Mouse (Mus musculus) forebrain, postnatal 0 days (tissue): ENCODE measurements around the gene Yipf3. TPM values are rescaled to one million over a fixed set of nuclear protein-coding genes. Genes with fewer than 3 reads are reported as not detected.

Experiments used
- ATAC-seq: fragments of 200-750 bp; cut with Nextera tagmentation; 2 replicates; pipeline ENCODE4 v1.8.0; 2017; ENCODE audit warnings: mild to moderate bottlenecking, moderate library complexity
- DNase-seq: peaks from one replicate; pipeline ENCODE4 v3.0.0-alpha.2; 2015
- H3K27ac ChIP-seq: fragments of 300-500 bp; sonication (generic); 2 replicates; pipeline ENCODE4 v1.5.1; 2014; ENCODE audit warnings: low read depth, mild to moderate bottlenecking, antibody characterized with exemption, low read length, moderate library complexity, mixed read lengths
- H3K27me3 ChIP-seq: fragments of 300-500 bp; sonication (generic); 2 replicates; pipeline ENCODE4 v1.6.1; 2014; ENCODE audit warnings: mild to moderate bottlenecking, low read length, mixed read lengths; ENCODE audit not compliant: insufficient read depth
- H3K36me3 ChIP-seq: fragments of 300-500 bp; sonication (generic); 2 replicates; pipeline ENCODE4 v1.6.1; 2014; ENCODE audit warnings: mild to moderate bottlenecking, moderate library complexity; ENCODE audit not compliant: insufficient read depth
- H3K4me1 ChIP-seq: fragments of 300-500 bp; sonication (generic); 2 replicates; pipeline ENCODE4 v1.6.1; 2014; ENCODE audit warnings: antibody characterized with exemption; ENCODE audit not compliant: insufficient read depth
- H3K4me2 ChIP-seq: fragments of 300-500 bp; sonication (generic); 2 replicates; pipeline ENCODE4 v1.6.1; 2014; ENCODE audit warnings: low read depth, mild to moderate bottlenecking, moderate library complexity
- H3K4me3 ChIP-seq: fragments of 300-500 bp; sonication (generic); 2 replicates; pipeline ENCODE4 v1.5.1; 2014; ENCODE audit warnings: low read depth, low read length, mixed read lengths
- H3K9ac ChIP-seq: fragments of 300-500 bp; sonication (generic); 2 replicates; pipeline ENCODE4 v1.6.1; 2014; ENCODE audit warnings: mild to moderate bottlenecking
- H3K9me3 ChIP-seq: fragments of 300-500 bp; sonication (generic); 2 replicates; pipeline ENCODE4 v1.6.1; 2016; ENCODE audit warnings: low read length
- CTCF ChIP-seq: sonication (generic); IDR thresholded peaks from 2 replicates; pipeline ENCODE4 v1.5.1; 2016; ENCODE audit warnings: antibody characterized with exemption, control low read depth, low read depth
- WGBS: fragments of 180-500 bp; shearing (Covaris S2); extraction: QIAGEN DNeasy Blood & Tissue Kit; methylation state at CpG from one replicate; pipeline ENCODE4 v1.1.7; 2014; 5-methylcytosine and 5-hydroxymethylcytosine counted together
- polyA plus RNA-seq: library from polyadenylated mRNA; unstranded; fragments of >200 nt; fragmentation: Nextera tagmentation; extraction: Ambion mirVana; gene quantifications from 2 replicates; pipeline ENCODE4 v1.2.1, GENCODE M21; 2015
- total RNA-seq: library from RNA; depleted of rRNA; stranded (reverse); fragments of >200 nt; gene quantifications from 2 replicates; pipeline ENCODE4 v1.2.3, GENCODE M21; 2014

Gene Yipf3
- total and polyA plus RNA-seq, 2 experiments from 2014 or later = 16.1 to 74.2 TPM

GRCm38 (mm10) chr17:46266986-46267385 is 19.1 kb downstream of the Yipf3 start:
- no peak for ATAC-seq
- Histone ChIP-seq H3K27ac (no peak overlapping the region), H3K4me3 (no peak overlapping the region), H3K9ac (no peak overlapping the region), H3K36me3 (peaks cover 29% of the 10 kb centered on the region), H3K9me3 (no peaks in the 10 kb centered on the region), H3K4me1 (no peaks in the 10 kb centered on the region), H3K27me3 (no peaks in the 10 kb centered on the region), H3K4me2 (no peak overlapping the region)
- no peak for DNase-seq
- WGBS = 81% methylated on average over 6 of the region's 6 CpGs
- TF ChIP-seq CTCF = no peak

- WGBS = 88% methylated on average over 7 of the region's 7 CpGs
- H3K27ac ChIP-seq = no peak overlapping the region
These were observed 19.6 kb downstream of the Yipf3 start for GRCm38 (mm10) chr17:46267511-46267910.

GRCm38 (mm10) chr17:46268026-46268720 is 20.3 kb downstream of the Yipf3 start:
- no peak for TF ChIP-seq CTCF
- no peaks in the 10 kb centered on the region for H3K4me1 ChIP-seq
- H3K9me3 ChIP-seq = no peaks in the 10 kb centered on the region
- H3K36me3 ChIP-seq = peaks cover 22% of the 10 kb centered on the region
- H3K27me3 ChIP-seq = no peaks in the 10 kb centered on the region
- ATAC-seq (no peak), DNase-seq (no peak)
- H3K4me3 ChIP-seq = no peak overlapping the region
- no peak overlapping the region for H3K27ac ChIP-seq
- no peak overlapping the region for H3K9ac ChIP-seq
- WGBS = 85% methylated on average over 10 of the region's 10 CpGs
- H3K4me2 ChIP-seq = no peak overlapping the region

More at GRCm38 (mm10) chr17:46267511-46267910, 19.6 kb downstream of the Yipf3 start:
- no peak for DNase-seq
- ATAC-seq = no peak
- Histone ChIP-seq H3K4me3 (no peak overlapping the region), H3K9ac (no peak overlapping the region), H3K4me2 (no peak overlapping the region), H3K4me1 (no peaks in the 10 kb centered on the region), H3K9me3 (no peaks in the 10 kb centered on the region), H3K36me3 (peaks cover 25% of the 10 kb centered on the region), H3K27me3 (no peaks in the 10 kb centered on the region)
- TF ChIP-seq CTCF = no peak

DNA sequence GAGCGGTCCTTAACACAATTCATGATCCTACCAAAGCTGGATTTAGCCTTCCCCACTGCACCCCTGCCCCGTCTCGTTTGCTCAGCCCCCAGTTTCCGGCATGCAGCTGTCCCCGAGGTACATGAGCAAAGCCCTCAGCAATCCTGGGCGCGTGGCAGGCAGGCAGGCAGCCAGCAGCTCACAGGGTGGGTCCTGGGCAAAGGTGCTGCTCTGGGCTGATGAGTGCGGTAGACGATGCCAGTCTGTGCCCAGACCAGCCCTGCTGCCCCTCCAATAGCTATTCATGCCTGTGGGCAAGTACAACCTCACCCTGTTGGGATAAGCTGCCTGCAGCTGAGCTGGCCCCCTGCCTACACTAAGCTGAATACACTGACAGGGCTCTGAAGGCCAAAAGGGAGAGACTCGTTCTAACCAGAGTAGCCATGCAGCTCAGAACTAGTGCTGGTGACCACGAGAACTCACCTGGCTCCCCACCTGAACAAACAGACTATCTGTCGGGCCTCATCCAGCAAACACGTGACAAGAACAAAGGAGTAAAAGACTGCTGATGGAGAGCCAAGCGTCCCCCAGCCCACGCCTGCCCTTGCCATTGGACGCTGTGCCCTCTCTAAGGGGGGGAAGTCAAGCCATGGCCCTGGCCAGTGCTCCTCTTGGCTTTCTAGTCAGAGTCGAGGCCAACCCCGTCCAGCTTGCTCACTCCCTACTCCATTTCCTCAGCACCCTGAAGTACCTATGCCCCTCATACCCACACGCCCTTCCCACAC is 22.1 kb downstream of the Yipf3 start:
- no peak for TF ChIP-seq CTCF
- DNase-seq = no peak

GRCm38 (mm10) chr17:46272058-46272457 is 24.2 kb downstream of the Yipf3 start:
- no peak overlapping the region for H3K4me3 ChIP-seq
- no peaks in the 10 kb centered on the region for H3K9me3 ChIP-seq
- peaks cover 7% of the 10 kb centered on the region; the same call in 1 of the 2 replicates for H3K36me3 ChIP-seq
- H3K27me3 ChIP-seq = no peaks in the 10 kb centered on the region
- no peak for DNase-seq
- 81% methylated on average over 2 of the region's 2 CpGs for WGBS
- ATAC-seq = no peak
- no peak overlapping the region for H3K4me2 ChIP-seq
- H3K27ac ChIP-seq = no peak overlapping the region
- TF ChIP-seq CTCF = no peak
- no peaks in the 10 kb centered on the region for H3K4me1 ChIP-seq
- H3K9ac ChIP-seq = no peak overlapping the region

More for the DNA sequence above, 22.1 kb downstream of the Yipf3 start:
- no peak; the same call in 1 of the 2 replicates for ATAC-seq
- H3K27me3 ChIP-seq = no peaks in the 10 kb centered on the region
- H3K4me1 ChIP-seq = no peaks in the 10 kb centered on the region
- no peak overlapping the region for H3K27ac ChIP-seq
- H3K4me3 ChIP-seq = no peak overlapping the region
- H3K9ac ChIP-seq = no peak overlapping the region
- H3K9me3 ChIP-seq = no peaks in the 10 kb centered on the region
- no peak overlapping the region for H3K4me2 ChIP-seq
- H3K36me3 ChIP-seq = peaks cover 7% of the 10 kb centered on the region; the same call in 1 of the 2 replicates
- WGBS = 79% methylated on average over 19 of the region's 19 CpGs

DNA sequence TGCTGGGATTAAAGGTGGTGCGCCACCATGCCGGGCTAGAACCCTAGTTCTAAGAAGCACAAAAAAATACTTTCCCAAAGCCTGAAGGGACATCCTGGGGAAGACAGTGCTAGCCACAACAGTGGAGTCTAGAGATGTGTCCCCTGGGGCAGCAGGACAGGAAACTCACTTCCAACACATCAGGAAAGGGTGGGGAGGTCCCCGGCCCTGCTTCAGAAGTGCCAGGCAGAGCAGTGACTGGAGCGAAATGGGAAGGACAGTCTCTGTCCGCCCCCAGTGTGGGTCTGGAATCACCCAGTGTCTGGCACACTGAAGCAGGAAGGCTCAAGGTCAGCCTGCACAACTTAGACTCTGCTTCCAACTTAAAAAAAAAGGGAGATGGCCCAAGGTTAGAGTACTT is 24.8 kb downstream of the Yipf3 start:
- no peaks in the 10 kb centered on the region for H3K9me3 ChIP-seq
- 92% methylated on average over 5 of the region's 5 CpGs for WGBS

GRCm38 (mm10) chr17:46273803-46274236 is 25.9 kb downstream of the Yipf3 start:
- DNase-seq (no peak), ATAC-seq (no peak)
- WGBS = 70% methylated on average over 1 of the region's 1 CpGs
- no peaks in the 10 kb centered on the region for H3K4me1 ChIP-seq
- no peak overlapping the region for H3K9ac ChIP-seq
- H3K4me2 ChIP-seq = no peak overlapping the region
- H3K4me3 ChIP-seq = no peak overlapping the region
- H3K27ac ChIP-seq = no peak overlapping the region
- no peaks in the 10 kb centered on the region for H3K9me3 ChIP-seq
- H3K36me3 ChIP-seq = peaks cover 12% of the 10 kb centered on the region; the same call in 1 of the 2 replicates
- no peaks in the 10 kb centered on the region for H3K27me3 ChIP-seq
- TF ChIP-seq CTCF = no peak

More for the DNA sequence above, 24.8 kb downstream of the Yipf3 start:
- DNase-seq (no peak), ATAC-seq (no peak)
- peaks cover 7% of the 10 kb centered on the region; the same call in 1 of the 2 replicates for H3K36me3 ChIP-seq
- no peak overlapping the region for H3K27ac ChIP-seq
- no peaks in the 10 kb centered on the region for H3K27me3 ChIP-seq
- TF ChIP-seq CTCF = no peak
- H3K4me1 ChIP-seq = no peaks in the 10 kb centered on the region
- no peak overlapping the region for H3K4me2 ChIP-seq
- no peak overlapping the region for H3K9ac ChIP-seq
- H3K4me3 ChIP-seq = no peak overlapping the region
